Mouse (Mus musculus): ENCODE results near the gene Amigo1. TPM values are rescaled to one million over a fixed set of nuclear protein-coding genes. Genes with fewer than 3 reads are reported as not detected.

Amigo1 gene
- polyA plus RNA-seq, 1 experiment from 2014 or later, result 4.5 TPM

Other genes with a start within 250 kb of the Amigo1 start
- gene Gstm6, start 242.6 kb upstream of the Amigo1 start, polyA plus RNA-seq (2016; fragmentation: Nextera tagmentation; extraction: Ambion mirVana), result 9.8 TPM in 2 replicates
- not detected in 2 replicates for gene Gstm3, start 217.1 kb upstream of the Amigo1 start, polyA plus RNA-seq (2016; fragmentation: Nextera tagmentation; extraction: Ambion mirVana)
- 39.4 and 39.9 TPM in 2 replicates for gene Gstm2, start 199.9 kb upstream of the Amigo1 start, polyA plus RNA-seq (2016; fragmentation: Nextera tagmentation; extraction: Ambion mirVana)
- gene Gstm1, start 168.4 kb upstream of the Amigo1 start, polyA plus RNA-seq (2016; fragmentation: Nextera tagmentation; extraction: Ambion mirVana), result 28.2 and 35.6 TPM in 2 replicates
- 13.4 and 13.8 TPM in 2 replicates for gene Gstm4, start 141.4 kb upstream of the Amigo1 start, polyA plus RNA-seq (2016; fragmentation: Nextera tagmentation; extraction: Ambion mirVana)
- 40.0 and 41.6 TPM in 2 replicates for gene Ampd2, start 99.7 kb upstream of the Amigo1 start, polyA plus RNA-seq (2016; fragmentation: Nextera tagmentation; extraction: Ambion mirVana)
- gene Gnat2, start 93.5 kb upstream of the Amigo1 start, polyA plus RNA-seq (2016; fragmentation: Nextera tagmentation; extraction: Ambion mirVana), result 0.54 and 0.98 TPM in 2 replicates
- gene Gnai3, start 40.2 kb upstream of the Amigo1 start, polyA plus RNA-seq (2016; fragmentation: Nextera tagmentation; extraction: Ambion mirVana), result 94.9 and 97.0 TPM in 2 replicates
- gene Gpr61, start 31.5 kb upstream of the Amigo1 start, polyA plus RNA-seq (2016; fragmentation: Nextera tagmentation; extraction: Ambion mirVana), result 0.19 and 0.27 TPM in 2 replicates
- 3.4 and 3.7 TPM in 2 replicates for gene Cyb561d1, start 14.9 kb downstream of the Amigo1 start, polyA plus RNA-seq (2016; fragmentation: Nextera tagmentation; extraction: Ambion mirVana)
- gene Atxn7l2, start 24.6 kb downstream of the Amigo1 start, polyA plus RNA-seq (2016; fragmentation: Nextera tagmentation; extraction: Ambion mirVana), result 8.9 and 9.1 TPM in 2 replicates
- gene Sypl2, start 40.3 kb downstream of the Amigo1 start, polyA plus RNA-seq (2016; fragmentation: Nextera tagmentation; extraction: Ambion mirVana), result 3.2 and 3.3 TPM in 2 replicates
- 193 and 194 TPM in 2 replicates for gene Psma5, start 70.6 kb downstream of the Amigo1 start, polyA plus RNA-seq (2016; fragmentation: Nextera tagmentation; extraction: Ambion mirVana)
- 31.9 and 32.4 TPM in 2 replicates for gene Sort1, start 97.7 kb downstream of the Amigo1 start, polyA plus RNA-seq (2016; fragmentation: Nextera tagmentation; extraction: Ambion mirVana)
- gene Mybphl, start 178.6 kb downstream of the Amigo1 start, polyA plus RNA-seq (2016; fragmentation: Nextera tagmentation; extraction: Ambion mirVana), result 35.1 and 39.8 TPM in 2 replicates
- gene Psrc1, start 197.5 kb downstream of the Amigo1 start, polyA plus RNA-seq (2016; fragmentation: Nextera tagmentation; extraction: Ambion mirVana), result 26.4 and 27.3 TPM in 2 replicates
- gene Celsr2, start 229.2 kb downstream of the Amigo1 start, polyA plus RNA-seq (2016; fragmentation: Nextera tagmentation; extraction: Ambion mirVana), result 2.3 and 3.6 TPM in 2 replicates